Mouse (Mus musculus) layer of hippocampus, postnatal 10 days (tissue): ENCODE results near the gene Pde6h. TPM values are rescaled to one million over a fixed set of nuclear protein-coding genes. Genes with fewer than 3 reads are reported as not detected.
"Not testable (repeated sequence)": the region's sequence is repeated elsewhere in the genome, so short reads cannot be mapped to it uniquely, and the experiment has no call there.

Source experiments
- DNase-seq, 2 experiments: peaks; one replicate each; pipeline ENCODE4 v3.0.0; 2021; ENCODE audit warnings: low spot score in 2 of 2
- total RNA-seq, 2 experiments: library from RNA; stranded (reverse); gene quantifications; 2 replicates each; pipeline ENCODE4 v1.2.3; 2021

Gene Pde6h
- total RNA-seq, 2 experiments from 2014 or later, result 0.71 to 1.3 TPM

GRCm38 (mm10) chr6:136968877-136969276 is 45.2 kb downstream of the Pde6h start:
- not testable (repeated sequence) for DNase-seq

GRCm38 (mm10) chr6:136979274-136980082 is 55.8 kb downstream of the Pde6h start:
- DNase-seq, result no peak

DNA sequence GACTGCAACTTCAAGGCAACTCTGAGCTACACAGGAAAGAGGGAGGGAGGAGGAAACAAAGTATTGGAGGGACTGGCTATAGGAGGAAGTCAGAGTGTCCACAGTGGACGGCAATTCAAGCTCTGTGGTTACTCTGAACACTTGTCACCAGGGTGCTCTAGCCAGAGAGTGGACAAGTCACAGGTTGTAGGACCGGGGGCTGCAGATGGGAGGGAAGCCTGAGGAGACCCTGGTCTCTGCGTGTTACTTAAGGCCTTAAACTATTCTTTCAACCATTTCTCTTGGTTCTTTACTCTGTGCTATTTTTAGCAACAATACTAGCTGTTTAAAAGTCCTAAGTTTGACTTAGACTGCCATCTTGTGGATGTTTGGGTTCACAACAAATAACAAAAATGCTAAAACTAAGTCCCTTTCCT is 56.7 kb downstream of the Pde6h start:
- DNase-seq, result no peak

DNA sequence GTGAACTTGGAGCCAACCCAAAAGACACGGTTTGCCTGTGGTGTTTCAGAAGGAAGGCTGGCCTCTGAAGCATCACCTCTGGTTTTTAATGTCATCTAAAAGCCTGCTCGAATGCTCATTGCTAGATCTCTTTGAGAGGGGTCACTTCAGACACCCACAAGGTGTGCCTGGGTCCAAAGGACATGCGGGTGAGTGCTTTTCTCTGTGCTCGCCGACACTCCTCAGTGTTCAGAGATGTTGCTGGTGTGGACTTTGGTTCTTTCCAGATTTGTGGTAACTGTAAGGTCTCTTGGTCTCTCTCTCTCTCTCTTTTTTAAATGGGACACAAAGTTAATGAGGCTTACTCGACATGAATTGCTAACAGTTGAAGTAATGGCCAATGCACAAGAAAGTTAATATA is 58.9 kb downstream of the Pde6h start:
- DNase-seq, result no peak

DNA sequence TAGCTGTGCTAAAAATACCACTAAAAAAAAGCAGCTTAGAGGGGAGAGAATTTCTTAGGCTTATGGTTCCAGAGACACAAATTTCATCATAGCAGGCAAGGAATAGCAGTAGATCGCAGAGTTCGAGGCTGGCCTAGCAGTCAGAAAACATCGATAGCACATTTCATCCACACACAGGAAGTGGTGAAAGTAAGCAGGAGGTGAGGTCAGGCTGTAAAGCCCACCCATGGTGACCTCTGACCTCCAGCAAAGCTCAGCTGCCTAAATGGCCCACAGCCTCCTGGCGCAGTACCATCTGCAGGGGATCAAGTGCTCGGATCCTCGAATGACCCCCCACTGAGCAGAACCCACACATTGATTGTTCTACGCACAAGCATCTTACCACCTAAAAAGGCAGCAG is 59.6 kb downstream of the Pde6h start:
- DNase-seq, result no peak

GRCm38 (mm10) chr6:136986019-136986418 is 62.4 kb downstream of the Pde6h start:
- DNase-seq, result no peak

GRCm38 (mm10) chr6:136986718-136987117 is 63.1 kb downstream of the Pde6h start:
- no peak for DNase-seq

- no peak for DNase-seq
Measured at GRCm38 (mm10) chr6:136988536-136989060, 65.0 kb downstream of the Pde6h start.

DNA sequence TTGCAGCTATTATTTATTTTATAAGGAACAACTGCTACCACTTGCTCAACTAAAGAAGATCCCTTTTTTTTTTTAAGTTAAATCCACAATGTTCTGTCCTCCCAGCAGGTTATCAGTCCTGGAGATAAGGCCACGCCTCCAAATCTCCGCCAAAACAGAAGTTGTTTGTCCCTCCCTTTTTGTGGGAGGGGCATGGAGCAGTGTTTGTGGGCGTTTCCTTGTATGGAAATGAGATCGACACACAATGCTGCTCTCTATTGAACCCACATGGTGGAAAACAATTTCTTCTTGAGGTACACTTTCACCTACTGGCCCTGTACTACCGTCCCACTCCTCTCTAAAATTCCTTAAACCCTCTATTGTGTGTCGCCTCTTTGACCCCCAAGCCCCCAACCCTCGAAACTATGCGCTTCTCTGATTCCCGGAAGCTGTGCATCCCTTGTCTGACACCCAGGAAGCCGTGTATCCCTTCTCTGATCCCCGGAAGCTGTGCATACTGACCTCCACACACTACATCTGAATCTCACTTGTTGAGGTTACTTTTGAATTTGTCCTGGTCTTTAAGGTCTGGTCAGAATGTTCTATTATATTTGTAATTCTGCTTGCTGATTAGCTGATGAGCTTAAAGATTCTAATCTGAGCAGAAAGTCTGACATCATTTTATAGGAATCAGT is 66.3 kb downstream of the Pde6h start:
- no peak for DNase-seq

DNA sequence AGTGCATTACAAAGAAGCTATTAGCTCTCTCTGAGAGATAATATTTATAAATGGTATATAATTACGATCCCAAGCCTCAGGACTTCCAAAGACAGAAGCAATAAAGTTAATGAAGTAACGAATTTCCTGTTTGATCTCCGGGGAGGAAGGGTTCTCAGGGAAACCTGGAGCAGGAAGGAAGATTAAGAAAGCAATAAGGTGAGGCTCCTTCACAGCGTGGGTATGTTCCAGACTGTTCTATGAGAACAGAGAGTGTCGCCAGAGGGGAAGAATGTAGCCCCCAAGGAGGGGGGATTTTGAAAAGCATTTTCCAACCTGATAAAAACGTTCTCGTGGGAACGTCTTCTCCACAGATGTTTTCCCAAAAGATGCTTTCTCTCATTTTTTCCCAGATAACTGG is 66.9 kb downstream of the Pde6h start:
- DNase-seq, result no peak

DNA sequence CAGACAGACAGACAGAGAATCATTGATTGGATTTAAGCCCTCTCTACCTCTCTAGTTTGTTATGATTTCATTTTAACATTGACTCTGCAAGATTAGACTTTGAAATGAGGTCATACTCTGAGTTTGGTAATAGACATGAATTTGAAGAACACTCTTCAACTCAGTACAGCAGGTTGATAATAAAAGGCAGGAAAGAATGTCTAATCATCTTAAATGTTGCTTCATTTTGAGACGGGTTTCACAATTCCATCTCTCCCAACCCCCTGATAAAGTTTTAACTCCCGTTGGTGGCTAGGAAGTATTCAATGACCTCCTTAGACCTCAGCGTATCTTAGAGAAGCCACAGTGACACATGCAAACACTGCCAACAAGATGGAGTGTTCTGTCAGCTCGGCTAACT is 69.9 kb downstream of the Pde6h start:
- no peak for DNase-seq

GRCm38 (mm10) chr6:136995533-136995932 is 71.9 kb downstream of the Pde6h start:
- no peak for DNase-seq

DNA sequence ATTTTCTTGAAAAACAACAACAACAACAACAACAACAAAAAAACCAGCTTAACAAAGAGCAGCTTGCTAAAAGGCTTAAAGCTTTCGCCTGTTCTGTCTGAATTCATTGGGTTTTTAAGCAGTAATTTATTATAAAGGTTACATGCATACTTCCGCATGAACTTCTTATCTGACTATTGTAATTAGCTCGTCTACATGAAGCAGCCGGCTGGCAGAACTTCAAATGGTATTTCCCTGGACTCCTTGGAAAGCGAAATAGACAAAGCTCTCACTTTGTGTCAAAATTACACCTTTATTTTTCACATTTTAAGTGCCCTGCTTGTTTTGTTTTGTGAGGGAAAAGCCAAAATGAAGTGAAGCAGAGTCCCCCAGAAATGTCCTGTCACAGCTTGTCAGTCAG is 72.7 kb downstream of the Pde6h start:
- DNase-seq, result no peak

GRCm38 (mm10) chr6:136998181-136998580 is 74.5 kb downstream of the Pde6h start:
- no peak for DNase-seq

DNA sequence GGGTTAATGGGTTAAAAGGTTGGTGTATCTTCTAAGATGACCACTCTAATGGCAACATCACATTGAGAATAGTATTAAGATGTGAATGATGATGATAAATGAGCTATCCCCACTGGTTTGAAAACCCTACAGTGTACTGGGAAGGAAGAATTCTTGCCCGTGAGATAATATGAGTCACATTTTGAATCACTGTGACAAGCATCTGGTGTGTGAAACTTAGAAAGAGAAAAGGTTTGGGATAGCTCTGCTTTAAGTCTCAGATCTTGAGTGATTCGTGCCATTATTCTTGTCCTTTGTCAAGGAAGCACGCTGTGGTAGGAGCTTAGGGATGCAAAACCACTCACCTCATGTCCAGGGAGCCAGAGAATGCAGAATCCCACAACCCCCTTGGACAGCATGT is 75.4 kb downstream of the Pde6h start:
- no peak for DNase-seq

DNA sequence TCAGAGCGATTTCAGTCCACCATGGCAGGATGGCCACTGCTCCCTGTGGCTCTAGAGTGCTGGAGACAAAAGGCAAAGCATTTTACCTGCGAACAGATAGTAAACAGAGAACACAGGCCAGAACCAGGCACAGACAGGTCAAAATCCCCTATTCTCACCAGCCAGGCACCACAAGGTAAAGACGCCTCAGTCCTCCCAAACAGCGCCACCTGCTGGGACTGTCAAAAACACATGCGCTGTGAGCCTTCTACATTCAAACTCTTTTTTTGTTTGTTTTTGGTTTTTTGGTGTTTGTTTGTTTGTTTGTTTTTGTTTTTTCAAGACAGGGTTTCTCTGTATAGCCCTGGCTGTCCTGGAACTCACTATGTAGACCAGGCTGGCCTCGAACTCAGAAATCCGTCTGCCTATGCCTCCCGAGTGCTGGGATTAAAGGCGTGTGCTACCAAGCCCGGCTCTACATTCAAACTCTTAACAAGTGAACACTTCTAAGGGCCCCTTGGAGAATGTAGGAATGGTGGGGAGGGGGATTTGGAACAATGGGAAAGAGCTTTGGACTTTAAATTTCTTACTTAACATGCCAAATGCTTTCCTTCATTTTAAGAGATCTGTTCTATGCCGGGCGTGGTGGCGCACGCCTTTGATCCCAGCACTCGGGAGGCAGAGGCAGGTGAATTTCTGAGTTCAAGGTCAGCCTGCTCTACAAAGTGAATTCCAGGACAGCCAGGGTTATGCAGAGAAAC is 76.2 kb downstream of the Pde6h start:
- no peak for DNase-seq

DNA sequence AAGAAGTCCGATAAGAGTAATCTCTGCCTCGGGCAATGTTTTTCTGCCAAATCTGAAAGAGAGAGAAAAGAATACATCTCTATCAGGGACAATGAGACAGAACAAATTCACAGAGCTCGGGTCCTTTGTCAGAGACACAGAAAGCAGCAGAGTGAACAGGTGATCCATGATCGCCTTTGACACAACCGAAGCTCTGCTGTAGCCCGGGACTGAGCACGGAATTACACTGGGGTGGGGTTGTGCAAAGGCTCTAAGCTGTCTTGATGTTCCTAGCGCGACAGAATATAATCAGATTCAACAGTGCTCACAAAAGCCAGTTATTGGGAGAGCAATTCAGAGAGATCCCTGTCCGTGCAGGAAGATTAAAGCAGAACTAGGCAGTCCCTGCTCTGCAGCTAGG is 77.1 kb downstream of the Pde6h start:
- DNase-seq, result no peak

- DNase-seq, result no peak
Measured at GRCm38 (mm10) chr6:137001267-137002168, 77.9 kb downstream of the Pde6h start.

DNA sequence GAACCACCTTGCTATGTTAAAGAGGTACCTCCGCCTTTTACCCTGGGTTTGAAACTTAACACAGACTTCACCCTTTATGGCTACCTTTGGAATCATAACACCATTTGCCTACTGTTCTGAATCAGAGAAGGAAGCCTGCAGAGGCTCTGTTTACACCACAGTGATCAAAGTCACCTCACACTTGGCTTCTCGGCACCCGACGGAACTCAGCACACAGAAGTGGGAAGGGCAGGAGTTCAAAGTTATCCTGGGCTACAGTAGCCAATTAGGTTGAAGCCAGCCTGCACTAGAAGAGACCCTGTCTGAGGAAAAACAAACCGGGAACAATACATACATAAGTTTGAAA is 78.5 kb downstream of the Pde6h start:
- no peak for DNase-seq

DNA sequence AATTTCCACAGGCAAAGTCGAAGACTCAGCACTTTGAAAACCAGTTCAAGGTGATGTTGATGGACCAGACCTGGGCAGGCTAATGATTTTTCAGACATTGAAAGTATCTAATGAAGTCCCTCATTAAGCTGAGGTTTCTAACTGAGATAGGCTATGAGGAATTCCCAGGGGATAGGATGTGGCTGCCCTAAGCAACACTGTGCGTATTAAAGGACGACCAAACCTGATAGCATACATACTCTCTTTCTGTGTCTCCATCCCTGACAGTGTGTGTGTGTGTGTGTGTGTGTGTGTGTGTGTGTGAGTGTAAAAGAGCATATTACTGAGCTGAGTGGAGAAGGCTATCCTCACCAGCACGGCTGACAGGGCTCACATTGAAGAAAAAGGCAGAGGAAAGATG is 80.7 kb downstream of the Pde6h start:
- DNase-seq, result no peak

DNA sequence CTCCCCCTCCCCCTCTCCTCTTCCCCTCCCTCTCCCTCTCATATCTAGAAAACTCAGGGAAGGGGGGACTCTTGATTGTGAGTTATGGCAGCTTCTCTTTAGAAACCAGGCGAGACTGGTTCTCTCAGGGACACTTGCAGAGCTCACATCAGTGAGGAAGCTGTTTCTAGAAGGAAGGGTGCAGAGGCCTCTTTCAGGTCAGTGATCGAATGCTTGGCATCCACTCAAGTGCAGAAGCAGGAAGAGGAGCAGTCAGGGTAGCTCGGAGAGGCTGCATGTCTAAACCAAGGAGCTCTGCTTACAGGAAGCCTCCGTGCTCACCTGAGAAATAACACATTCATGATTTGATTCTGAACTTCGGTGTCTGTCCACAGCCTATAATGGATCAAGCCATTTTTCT is 87.6 kb downstream of the Pde6h start:
- no peak for DNase-seq
